Mouse (Mus musculus) right cerebral cortex, postnatal 4 days (tissue): Measurements from ENCODE around the gene Nrxn2.

Experiments used
- DNase-seq: peaks from one replicate; pipeline ENCODE4 v3.0.0-alpha.2; 2022

Nrxn2 gene

DNA sequence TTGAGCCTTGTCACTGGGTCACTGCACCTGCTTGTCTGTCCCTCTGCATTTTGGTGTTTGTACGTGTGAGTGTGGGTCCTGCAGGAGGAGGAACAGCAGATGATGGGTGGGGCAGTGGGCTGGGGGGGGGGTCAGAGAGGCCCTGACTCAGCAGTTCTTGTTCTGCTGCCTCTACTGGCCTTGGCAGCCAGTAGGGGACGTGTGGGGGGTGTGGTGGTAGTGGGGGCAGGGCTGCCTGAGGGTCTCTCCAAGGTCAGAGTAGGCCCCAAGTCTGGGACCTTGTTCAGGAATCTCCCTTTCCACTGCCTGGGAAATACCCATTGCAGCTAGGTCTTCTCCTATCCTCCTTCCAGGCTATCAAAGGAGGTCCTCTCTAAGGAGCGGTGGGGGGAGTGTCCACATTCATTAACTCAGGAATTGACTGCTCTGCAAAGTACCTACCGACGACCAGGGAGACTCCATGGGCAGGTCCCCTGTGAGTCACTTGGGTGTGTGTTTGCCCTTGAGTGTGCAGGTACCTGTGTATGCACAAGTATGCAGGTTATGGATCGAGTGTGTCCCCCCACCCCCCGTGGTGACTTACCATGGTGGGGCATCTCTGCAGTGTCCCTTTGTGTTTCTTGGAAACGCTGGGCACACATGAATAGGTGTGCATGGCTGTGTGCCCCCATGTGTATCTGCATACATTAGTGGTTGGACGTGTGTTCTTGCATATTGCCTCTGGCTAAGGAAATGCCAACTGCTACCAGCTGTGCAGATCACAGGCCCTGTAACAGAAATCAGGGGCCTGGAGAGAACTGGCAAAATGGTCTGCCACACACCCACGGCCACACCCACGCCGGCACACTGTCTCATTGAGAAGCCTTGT is 1.4 kb upstream of the Nrxn2 start:
- DNase-seq, result no peak

DNA sequence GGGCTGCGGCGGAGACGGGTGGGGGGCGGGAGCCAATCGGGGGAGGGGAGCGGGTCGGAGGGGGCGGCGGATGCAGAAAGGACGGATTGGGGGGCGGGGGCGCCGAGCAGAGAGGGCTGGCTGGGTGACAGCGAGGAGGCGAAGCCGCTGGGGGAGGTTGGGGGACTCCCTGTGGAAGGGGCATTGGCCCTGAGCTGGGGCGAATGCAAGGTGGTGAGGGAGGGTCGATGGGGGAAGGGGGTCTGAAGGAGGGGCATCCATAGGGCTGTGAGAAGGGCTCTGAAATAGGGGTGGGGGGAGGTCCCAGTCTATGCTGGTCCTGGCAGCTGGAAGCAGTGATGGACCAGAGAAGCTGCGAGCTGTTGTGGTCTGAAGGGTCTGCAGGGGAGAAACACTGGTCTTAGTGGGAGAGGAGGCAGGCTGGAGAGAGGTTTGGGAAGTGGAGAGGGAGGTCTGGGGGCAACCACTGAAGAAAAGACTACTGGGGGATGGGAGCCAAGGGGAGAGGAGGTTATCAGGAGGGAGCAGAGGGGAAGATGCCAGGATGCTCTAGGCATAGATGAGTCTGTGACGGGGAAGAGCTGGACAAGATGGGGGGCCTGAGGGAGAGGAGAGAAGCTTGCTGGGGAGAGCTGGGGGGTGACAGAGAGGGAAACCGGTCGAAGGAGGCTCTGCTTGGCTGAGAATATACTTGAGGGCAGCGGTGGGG is 607 bp downstream of the Nrxn2 start:
- DNase-seq, result peak; percentile 66

- DNase-seq, result no peak
Observed at GRCm38 (mm10) chr19:6419805-6420310, 1.3 kb downstream of the Nrxn2 start.

DNA sequence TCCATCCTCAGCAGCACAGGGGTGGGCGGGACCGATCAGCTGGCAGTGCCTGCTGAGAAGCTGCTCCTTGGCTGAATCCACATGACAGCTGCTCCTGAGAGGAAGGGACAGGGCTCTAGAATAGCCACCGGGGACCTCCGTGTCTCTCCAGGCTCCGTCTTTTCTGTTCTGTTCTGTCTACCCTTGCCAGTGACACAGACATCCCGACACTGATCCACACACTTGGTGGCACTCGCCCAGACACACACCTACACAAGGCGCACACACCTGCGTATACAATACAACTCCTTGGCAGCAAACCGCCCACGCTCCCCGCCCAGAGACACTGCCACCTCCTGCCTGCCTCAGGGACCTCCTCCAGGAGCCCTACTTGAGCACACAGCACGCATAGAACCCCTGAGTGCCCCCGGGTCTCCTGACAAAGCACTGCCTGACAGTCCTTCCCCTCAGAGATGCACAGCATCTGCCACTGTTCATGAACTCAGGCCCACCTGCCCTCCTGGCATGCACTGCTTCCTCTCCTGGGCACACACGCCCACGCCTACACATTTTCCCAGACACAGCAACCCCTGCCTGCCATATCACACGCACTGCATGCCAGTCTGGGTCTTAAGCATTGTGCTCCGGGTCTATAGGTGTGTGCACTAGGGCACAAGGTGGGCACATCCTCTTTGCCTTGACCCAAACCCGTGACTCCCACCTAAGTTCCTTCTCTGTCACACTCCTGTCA is 2.1 kb downstream of the Nrxn2 start:
- DNase-seq, result no peak

DNA sequence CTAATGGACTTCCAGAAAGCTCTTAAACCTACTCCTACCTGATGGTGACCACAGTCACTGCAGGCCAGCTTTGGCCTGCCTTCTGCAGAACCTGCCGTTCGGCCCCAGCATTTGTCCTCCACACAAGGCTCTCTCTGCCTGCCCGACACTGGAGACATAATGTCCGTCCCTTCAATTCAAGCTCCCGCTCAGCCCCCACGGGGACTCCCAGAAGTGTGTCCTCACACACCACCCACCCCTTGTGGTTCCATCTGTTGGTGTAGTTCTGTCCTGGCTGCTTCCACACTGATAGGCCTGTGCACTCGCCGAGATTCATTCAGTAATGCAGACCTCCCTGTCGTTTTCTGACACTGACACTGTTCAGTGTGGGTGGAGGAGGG is 2.7 kb downstream of the Nrxn2 start:
- no peak for DNase-seq

DNA sequence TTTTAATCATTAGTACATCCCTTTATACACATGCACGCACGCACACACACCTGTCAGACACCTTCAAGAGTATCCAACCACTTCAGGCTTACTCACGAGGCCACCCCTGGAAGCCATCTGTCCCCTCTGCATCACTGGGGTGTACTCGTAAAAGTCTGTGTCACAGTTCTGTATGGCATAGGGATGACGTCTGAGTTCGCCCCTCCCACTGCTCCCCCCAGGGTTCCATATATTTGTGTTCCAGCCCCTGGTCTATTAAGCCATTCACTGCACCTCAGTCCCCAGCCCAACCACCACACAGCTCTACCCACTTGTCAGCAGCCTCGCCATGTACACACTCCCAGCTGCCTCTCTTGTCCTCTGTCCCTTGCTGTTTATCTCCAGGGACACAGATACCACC is 3.5 kb downstream of the Nrxn2 start:
- no peak for DNase-seq

- no peak for DNase-seq
Observed at GRCm38 (mm10) chr19:6423241-6423640, 4.7 kb downstream of the Nrxn2 start.

GRCm38 (mm10) chr19:6424137-6424881 is 5.8 kb downstream of the Nrxn2 start:
- no peak for DNase-seq

GRCm38 (mm10) chr19:6425595-6425994 is 7.1 kb downstream of the Nrxn2 start:
- DNase-seq, result no peak

GRCm38 (mm10) chr19:6426703-6427500 is 8.4 kb downstream of the Nrxn2 start:
- no peak for DNase-seq

- peak; percentile 56 for DNase-seq
Observed at GRCm38 (mm10) chr19:6427653-6428434, 9.3 kb downstream of the Nrxn2 start.

DNA sequence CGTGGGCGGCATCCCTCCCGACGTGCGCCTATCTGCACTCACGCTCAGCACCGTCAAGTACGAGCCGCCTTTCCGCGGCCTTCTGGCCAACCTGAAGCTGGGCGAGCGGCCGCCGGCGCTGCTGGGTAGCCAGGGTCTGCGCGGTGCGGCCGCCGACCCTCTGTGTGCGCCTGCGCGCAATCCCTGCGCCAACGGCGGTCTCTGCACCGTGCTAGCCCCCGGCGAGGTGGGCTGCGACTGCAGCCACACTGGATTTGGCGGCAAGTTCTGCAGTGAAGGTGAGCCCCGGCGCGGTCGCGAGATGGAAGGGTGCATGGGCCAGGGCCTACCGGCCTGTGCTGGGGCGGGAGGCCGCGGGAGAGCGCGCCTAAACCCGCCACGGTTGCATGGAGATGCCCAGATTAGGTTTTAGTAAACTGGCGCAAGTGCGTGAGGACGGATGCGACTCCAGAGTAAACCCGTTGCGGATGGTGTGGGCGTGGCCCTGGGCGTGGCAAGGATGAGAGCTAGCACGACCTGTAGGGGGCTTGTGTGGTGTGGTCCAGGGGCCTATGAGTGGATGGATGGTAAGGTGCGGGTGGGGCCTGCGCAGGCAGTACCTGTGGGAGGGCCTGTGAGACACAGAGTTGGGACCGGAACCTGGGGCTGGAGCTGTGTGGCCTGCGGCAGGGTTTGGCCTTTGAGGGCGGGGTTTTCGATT is 10.1 kb downstream of the Nrxn2 start:
- no peak for DNase-seq

- no peak for DNase-seq
Observed at GRCm38 (mm10) chr19:6443016-6443415, 24.5 kb downstream of the Nrxn2 start.

- DNase-seq, result peak; percentile 57
Observed at GRCm38 (mm10) chr19:6445761-6446423, 27.4 kb downstream of the Nrxn2 start.

DNA sequence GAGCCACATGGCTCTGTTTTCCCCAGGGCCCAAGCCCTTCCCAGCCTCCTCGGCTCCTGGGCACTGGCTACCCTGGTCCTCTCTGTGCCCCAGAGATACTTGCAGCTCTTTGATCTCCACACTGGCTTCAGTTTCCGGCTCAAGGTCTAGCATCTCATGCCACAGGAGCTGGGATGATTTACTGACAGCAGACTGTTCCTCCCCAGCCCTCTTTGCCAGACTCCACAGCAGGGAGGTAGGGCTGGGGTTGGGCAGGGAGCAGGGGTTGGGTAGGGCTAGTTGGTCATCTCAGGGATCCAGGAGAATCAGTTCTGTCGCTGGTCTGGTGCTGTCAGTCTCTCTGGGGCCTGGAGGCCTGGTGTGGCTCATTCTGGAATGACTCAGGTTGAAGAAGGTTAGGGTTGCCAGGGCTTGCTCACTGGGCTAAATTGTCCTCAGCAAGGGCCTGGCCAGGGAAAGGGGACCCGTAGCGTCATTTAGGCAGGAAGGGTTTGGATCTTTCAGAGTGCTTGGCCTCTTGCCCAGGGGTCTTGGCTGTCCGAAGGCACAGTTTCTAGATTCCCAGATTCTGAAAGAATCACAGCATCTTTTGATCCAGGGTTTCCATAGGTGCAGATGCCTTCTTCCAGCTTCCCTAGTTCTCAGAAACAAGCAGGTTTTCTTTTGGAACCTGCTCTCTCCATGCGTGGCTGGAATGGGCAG is 28.4 kb downstream of the Nrxn2 start:
- DNase-seq, result peak; percentile 61

GRCm38 (mm10) chr19:6448752-6449151 is 30.2 kb downstream of the Nrxn2 start:
- no peak for DNase-seq

- no peak for DNase-seq
Observed at GRCm38 (mm10) chr19:6449841-6450240, 31.3 kb downstream of the Nrxn2 start.

GRCm38 (mm10) chr19:6452030-6452494 is 33.5 kb downstream of the Nrxn2 start:
- peak; percentile 69 for DNase-seq
